Mouse (Mus musculus) forelimb bud, embryonic 11.5 days (tissue): ENCODE data around the gene Map4.

Experiments used
- DNase-seq: peaks from one replicate; pipeline ENCODE4 v3.0.0-alpha.2; 2012; ENCODE audit warnings: low read depth, low spot score

The Map4 gene

DNA sequence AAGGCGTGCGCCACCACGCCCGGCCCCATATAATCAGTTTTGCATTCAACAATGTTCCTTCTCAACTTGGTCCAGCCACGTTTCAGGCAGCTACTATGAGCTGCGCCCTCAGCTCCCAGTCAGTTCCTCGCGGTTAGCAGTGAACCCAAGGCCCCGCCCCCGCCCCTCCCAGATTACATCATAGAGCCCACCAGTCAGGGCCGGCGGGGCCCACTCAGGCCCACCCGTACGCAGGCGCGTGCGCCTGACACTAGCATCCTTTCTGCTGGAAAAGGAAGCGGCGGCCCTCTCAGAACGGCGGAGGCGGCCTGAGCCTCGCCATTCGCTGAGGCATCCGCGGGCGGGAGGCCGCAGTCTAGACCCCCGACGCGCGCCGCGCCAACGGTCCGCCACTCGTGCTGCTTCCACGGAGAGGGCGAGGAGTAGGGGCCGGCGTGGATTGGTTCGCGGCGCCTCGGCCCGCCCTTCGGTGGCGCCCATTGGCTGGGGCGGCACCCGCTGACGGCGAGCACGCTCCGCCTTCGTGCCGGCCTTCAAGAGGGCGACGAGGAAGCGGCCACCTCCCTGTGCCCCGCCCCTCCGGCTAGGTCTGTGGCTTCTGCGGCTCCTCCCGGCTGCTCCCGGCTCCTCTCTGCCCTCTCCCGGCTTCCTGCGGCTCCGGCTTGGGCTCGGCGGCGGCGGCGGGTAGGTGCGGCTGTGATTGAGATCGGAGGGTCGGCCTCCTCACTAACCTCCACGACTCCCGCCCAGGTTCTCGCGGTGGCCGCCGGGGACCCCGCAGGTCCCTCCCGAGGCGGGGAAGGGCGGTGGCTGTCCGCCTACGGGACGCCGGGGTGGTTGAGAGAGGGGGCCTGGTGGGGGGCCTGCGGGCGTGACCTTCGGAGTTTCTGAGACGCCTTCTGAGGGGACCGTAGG is at the start of gene Map4:
TSS of gene Map4 (plus strand) at position 204 of the 915 bp plus-strand sequence.
- peak; percentile 94 for DNase-seq

DNA sequence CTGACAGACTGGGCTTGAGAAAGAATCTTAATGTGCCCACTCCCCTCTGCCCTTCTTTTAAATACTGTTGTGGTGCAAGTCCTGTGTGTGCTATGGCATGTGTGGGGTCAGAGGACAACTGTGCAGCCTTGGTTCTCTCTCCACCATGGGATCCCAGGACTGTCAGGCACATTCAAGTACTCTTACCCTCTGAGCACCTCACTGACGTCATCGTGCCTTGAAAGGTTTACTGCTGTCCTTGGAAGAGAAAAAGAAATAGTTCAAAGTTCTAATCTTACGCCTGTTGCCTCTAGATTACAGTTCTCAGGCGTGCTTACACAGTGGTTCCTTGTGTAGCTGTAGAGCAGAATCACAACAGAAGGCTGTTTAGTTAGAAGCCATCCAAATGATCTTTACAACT is 45.0 kb upstream of the Map4 start:
- no peak for DNase-seq

DNA sequence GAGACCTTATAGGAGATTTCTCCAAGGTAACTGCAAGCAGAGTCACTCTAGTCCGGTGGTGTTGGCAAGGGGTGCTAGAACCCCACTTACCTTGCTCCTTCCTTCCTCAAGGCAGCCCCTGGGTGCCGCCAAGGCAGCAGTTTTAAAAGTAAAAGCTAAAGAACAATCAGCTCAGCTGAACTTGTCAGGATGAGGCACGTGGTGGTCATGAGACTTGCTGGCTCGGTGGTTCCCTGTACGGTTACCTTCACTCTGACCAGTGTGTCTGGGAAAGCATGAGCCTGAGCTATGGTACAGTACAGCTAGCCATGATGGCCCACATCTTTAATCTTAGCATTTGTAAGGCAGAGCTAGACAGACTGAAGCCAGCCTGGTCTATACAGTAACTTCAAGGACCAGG is 43.9 kb upstream of the Map4 start:
- DNase-seq, result no peak

DNA sequence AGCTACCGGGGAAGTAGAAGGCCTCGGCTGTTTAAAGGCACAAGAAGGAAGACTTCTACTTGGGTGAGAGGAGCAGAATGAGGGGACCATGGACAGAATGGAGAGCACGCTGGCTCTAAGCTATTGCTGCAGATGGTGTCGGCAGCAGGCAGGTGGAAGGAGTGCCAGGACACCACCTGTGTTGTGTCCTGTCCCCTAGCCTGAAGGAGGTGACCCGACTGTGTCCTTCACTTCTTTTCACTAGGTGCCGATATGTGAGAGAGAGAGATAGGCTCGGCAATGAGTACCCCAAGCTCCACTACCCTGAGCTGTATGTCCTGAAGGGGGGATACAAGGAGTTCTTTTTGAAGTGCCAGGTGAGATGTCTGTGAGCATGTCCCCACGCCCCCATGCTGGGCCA is 39.8 kb upstream of the Map4 start:
- DNase-seq, result no peak

DNA sequence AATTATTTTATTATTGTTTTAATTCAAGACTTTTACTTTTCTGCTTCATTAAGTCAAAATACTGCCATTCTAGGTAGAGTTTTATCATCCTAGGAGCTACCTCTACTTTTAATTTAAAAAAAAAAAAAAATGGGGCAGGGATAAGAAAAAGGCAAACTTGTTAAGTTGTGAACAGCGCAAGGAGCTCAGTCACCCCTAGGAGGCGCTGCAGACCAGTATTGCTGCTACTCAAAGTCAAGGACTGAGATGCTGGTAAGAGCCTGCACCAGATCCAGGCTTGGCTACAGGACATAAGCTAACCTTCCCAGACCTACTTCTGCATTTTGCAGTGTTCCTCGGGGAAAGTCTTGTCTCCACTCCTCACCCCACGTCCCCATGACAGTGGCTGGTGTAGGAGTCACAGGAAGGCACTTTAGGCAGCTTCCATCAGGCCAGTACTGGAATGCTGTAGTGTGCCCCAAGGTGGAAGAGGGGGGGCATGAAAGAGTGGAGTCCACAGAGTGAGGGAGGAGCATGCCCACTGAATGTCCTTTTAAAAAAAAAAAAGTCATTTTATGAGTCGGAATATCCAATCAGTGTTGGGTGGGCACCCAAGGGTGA is 38.5 kb upstream of the Map4 start:
- DNase-seq, result peak; percentile 81

DNA sequence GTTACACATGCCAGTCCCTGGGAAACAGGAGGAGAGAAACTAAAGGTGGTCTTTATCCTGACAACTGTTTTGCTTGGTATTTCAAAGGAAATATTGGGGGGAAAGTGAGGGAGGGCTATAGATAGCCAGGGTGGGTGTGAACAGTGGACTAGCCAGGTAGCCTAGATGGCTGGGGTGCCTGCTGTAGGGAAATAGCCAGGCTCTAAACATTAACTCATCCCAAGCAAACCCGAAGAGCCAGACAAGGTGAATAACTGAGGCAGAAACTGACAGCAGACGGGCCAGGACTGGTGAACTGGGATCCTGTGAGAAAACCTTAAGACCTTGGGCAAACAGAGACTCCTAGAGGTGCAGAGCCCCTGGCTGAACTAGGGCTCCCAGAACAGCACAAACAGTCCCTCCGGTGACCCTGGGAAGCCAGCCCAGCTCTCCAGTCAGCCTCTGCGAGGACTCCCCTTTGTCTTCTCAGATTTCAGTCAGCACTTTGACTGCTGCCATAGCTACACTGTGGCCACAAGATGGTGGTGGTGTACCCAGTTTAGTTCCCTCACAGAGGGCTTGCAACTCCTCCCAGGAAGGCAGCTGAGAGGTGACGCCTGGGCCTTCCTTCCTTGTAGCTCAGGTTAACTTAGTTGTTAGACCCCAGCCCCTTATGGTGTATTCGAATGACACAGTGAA is 36.7 kb upstream of the Map4 start:
- peak; percentile 87 for DNase-seq

DNA sequence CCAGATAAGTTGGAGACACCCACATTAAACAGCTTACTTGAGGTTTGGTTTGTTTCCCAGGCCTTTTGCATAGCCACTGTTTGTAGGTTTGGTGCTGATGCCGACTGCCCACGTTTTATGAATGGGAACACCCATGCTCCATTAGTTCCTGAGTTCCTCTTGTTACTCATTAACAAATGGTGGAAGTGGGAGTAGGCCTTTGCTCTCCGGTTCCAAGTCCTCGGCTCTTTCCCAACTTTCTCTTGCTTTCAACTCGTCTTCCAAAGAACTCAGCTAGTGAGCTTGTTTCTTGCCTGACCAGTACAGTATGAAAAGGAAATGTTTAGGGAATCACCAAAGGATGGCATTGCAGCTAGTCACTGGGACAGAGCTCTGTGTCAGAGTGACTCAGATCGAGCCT is 35.7 kb upstream of the Map4 start:
- DNase-seq, result no peak

DNA sequence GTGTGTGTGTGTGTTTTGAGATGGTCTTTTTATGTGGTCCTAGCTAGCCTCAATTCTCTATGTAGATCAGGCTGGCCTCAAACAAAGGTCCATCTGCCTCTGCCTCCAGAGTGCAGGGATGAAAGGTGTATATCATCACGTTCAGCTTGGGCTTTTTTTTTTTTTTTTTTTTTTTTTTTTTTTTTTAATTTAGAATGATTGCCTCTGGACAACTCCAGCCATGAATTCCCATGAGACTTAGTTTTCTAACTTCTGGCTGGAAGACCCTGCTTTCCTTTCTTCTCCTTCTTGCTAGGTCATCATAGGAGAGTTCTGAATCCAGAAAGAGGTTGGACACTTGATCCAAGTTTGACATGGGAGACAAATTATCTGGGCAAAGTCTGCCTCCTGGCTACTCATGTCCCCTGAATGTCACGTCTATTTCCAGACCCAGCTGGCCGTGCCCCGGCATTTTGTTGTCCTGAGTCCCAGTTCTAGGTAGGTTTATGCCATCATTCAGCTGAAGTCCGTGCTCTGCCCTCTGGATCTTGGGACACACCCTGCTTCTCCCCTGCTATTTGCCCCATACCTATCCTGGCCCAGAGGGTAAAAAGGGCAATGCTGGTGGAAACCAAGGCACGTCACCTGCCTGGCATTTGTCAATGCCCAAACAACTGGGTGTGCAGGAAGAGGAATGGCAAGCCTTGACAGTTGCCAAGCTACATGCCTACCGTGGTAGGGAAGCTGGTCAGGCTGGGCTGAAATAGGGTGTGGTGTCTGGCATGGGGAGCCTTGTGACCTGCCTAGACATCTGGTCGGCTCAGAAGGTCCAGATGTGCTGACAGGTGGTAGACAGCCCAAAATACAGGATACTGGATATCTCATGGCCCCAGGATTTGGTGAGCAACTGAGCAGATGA is 34.8 kb upstream of the Map4 start:
- DNase-seq, result no peak

DNA sequence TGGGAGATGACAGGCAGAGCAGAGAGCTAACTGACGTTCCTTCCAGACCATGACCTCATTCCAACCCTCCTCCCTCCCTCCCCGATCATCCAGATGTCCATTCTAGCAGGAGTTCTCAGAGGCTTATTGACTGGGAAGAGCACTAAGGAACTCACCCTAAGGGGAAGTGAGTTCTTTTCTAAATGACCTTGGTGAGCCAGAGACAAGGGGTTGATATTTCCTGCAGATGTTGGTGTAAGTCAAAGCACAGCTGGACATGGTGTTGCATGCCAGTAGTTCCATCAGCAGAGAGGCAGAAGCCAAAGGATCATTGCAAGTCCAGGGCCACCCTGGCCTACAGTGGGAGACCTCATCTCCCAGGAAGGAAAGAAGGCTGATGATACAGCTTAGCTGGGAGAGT is 33.2 kb upstream of the Map4 start:
- DNase-seq, result no peak

DNA sequence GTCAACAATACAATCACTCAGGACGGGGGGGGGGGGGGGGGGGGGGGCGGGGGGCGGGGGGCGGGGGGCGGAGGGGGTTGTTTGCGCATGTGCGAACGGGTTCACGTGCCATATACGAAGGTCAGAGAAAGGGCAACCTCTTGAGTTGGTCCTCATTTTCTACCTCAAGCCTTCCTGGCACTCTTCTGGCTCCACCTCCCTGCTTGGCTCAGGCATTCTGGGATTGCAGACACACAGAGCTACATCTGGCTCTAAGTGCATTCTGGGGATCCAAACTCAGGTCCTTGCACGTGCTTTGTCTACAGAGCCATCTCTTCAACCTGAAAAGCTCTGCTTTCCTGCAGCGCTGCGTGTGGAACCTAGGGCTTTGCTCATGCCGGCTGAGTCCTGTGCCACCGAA is 31.9 kb upstream of the Map4 start:
- no peak for DNase-seq

DNA sequence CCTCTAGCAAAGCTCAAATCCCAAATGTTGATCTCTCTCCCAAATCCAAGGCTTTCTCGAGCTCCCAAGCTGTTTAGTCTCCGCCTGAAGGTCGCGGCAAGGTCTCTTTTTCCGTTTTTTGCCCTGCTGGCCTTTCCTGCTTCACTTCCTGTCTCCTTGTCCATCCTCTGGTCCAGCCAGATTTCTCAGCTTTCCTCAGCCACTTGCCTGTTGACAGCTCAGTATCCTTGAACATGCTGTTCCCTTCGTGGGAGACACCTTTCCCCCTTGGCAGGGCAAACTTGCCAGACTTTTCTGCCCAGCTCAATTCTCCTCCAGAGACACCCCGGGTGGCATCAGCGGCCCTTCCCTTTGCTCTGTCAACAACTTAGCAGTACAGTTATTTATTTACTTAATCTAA is 31.5 kb upstream of the Map4 start:
- no peak for DNase-seq

DNA sequence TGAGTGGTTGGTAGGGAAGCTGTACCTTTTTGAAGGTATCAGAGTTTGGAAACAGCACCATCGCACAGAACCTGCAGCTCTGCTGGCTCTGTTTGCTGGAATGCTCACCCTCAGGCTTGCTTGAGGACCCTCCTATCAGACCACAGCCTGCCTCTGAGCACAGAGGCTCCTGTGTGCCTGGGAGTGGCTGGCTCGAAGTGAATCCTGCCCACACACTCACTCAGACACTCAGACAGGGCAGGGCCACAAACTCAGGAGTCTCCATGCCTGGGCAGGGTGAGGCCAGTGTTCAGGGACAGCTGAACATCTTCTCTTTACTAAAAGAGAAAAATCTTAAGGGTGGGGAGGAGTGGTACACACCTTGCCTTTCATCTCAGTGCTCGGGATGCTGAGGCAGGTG is 30.7 kb upstream of the Map4 start:
- DNase-seq, result no peak

DNA sequence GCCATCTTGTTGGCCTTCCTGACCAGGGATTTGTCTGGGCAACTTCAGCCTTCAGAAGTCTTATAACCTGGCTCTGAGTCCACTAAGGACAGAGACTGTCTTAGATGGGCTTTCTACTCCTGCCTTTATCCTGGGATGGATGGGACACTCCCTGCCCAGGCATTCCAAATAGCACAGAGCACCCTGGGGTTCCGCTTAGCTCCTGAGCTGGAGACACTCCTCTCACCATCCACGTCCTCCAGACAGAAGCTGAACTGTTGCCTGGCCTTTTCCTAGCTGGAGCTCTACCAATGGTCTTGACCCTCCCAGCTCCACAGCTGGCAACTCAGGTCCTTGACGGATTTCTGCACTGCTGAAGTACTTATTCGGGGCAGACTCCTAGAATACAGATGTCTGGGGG is 29.0 kb upstream of the Map4 start:
- no peak for DNase-seq

DNA sequence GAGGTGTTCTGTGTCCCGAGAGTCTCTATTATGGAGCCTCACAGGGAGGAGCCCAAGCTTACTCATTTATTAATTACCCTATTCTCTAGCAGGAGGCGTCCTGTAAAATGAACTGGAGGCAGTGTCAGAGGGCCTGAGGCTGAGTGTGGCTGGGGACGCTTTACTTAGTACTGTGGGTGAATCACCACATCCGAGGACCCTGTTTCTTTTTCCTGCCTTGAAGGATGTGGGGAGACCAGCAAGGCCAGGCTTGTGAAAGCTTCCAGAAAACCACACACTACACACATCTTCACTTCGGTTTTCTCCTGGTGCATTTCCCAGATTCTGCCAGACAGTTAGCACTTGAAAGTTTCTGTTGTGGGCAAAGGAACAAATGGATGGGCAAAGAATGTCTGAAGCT is 28.5 kb upstream of the Map4 start:
- no peak for DNase-seq

DNA sequence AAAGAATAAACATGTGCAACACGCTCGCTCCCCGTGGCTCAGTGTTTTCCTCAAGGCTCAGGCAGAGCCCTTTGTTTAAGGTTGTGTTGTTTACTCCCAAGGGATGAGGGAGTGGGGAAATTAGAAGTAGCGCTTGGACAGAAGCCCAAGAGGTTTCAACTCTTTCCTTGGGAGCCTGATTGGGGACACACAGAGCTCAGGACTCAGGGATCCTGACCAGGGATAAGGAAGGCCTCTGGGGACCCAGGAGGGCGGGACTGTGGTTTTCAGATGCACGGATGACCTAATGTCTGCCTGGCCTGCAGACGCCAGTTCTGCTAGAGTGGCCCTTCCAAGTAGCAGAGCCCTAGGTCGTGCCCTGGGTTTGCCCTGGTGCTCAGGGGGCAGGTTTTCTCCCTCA is 24.0 kb upstream of the Map4 start:
- DNase-seq, result no peak

DNA sequence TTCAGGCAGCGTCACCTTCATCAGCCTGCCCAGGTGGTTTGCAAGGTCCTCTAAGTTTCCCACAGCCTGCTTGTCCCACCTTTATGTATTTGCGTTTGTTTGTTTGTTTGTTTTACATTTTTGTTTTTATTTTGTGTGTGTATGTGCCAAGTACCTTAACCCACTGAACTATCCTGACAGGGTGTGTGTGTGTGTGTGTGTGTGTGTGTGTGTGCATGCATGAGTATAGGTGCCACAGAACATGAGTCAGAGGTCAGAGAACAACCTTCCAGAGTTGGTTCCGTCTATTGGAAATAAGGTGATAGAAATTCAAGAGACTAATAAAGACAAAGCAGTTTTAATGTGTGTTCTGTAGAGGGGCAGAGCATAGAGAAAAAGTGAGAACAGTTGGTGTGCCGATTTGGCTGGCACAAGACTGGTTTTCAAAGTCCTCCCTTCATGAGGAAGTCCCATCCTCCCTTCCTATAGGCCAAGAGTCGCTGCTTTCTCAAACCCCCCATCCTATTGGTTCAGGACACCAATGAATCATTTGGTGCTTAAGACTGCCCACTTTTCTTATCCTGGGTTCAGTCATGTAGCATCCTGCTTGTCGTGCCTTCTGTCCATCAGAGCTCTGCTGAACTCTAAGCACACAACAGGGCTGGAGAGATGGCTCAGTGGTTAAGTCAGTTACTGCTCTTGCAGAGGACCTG is 23.3 kb upstream of the Map4 start:
- DNase-seq, result no peak

DNA sequence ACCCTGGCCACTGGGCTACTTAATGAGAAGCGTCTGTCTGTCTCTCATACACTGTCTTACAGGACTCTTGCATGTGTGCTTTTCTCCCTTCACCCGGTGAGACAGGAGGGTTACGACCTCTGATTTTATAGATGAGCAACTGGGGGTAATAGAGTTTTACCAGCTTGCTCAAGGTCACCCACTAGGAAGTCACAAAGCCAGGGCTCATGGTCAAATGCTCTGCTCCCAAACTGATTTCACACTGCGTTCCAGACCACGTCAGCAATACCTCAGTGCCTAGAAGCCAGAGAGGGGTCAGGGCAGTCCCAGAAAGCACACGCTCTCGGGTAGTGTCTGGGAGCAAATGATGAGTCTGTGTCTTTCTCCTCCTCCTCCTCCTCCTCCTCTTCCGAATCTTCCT is 22.2 kb upstream of the Map4 start:
- no peak for DNase-seq

DNA sequence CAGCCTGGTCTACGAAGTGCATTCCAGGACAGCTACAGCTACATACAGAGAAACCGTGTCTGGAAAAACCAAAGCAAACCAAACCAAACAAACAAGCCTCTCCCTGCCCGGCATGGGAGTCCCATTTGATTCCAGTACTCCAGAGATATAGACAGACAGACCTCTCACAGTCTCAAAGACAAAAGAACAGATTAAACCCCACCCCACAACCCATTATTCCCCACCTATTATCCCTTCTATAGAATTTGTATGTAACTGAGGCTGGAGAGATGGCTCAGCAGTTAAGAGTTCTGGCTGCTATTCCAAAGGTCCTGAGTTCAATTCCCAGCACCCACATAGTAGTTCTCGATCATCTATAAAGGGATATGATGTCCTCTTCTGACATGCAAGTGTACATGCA is 21.3 kb upstream of the Map4 start:
- DNase-seq, result no peak

DNA sequence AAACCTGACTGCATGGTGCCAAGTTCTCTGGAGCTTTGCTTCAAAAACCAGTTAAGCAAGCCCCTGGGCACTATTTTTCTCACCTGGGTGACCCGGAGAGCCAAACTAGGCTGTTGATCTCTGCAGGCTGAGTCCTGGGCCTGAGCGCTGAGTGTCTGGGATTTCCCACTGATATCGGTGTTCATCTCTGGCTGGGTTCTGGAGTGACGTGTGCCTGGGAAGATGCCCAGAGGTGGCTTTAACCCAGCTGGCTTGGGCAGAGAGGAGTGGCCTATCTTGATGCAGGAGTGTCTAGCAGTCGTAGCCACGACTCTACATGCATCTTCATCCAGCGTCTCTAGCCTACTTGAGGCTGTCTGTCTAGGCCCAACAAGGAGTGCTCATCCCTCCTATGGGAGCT is 19.5 kb upstream of the Map4 start:
- DNase-seq, result no peak

DNA sequence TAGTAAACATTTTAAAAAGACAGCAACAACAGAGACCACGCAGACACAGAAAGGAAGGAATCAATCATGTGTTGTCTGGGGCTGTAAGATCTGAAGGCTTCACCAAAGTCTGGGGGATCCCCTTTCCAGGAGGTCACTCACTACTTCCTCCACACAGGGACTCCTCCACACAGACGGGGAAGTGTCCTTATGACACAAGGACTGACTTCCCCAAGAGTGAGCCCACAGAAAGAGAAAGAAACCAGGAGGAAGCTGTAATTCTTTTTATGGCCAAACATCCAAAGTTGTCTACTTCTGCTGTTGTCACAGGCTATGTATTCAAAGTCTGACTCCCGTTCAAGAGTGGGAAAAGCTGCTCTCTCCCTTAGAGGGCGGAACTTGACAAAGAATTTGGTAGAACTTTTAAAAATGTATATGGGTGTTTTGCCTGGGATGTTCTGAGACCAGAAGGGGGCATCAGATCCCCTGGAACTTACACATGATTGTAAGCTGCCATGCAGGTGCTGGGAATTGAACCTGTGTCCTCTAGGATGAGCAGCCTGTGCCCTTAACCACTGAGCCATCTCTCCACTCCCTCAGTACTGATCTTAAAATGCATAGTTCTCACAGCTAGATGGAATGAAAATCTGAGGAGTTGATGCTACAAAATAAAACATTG is 16.9 kb upstream of the Map4 start:
- no peak for DNase-seq

DNA sequence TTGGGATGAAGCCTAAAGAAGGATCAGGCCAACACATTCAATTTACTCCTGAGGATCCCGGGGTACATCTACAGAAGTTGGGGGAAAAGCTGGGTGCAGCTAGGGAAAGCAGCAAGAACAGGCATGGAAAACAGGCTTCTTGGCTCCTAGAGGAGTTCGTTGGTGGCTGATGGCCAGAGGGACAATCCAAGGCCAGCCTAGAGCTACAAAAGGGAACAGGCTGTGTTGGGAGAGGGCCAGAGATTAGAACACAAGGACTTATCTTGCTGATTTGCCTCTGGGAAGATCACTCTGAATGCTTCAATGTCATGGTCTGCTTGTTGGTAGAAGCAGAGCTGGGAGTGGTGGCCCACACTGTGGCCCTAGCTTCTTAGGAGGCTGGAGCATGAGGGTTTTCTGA is 13.3 kb upstream of the Map4 start:
- DNase-seq, result no peak
